Mouse (Mus musculus) cerebellum, adult (tissue): Measurements from ENCODE around the gene Lim2.
"Not testable (repeated sequence)": the region's sequence is repeated elsewhere in the genome, so short reads cannot be mapped to it uniquely, and the experiment has no call there.

ENCODE experiments used
- ATAC-seq: cut with Nextera tagmentation; 2 replicates; pipeline ENCODE4 v1.9.2; 2017; ENCODE audit warnings: mild to moderate bottlenecking, moderate library complexity, mixed read lengths; ENCODE audit not compliant: insufficient number of reproducible peaks, low FRiP score, low TSS enrichment

Gene Lim2

DNA sequence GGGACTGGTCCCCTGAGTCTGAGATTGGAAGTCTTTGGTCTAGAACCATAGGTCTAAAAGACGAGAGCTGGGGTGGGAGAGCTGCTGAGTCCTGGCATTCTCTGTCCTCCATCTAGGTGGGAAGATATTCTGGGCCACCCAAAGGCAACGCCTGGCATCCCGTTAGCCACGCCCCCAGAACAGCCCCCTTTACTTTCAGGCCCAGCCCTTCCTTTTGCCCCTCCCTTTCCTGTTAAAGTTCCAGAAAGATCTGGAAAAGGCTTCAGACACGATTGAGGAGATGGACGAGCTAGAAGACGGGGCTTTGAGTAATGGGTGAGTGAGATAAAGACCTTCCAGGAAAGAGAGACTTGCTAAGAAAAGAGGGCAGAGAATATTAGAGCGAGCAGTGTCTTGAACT is at the start of gene Lim2:
TSS of gene Lim2 (plus strand) at position 265 of the 400 bp plus-strand sequence.
- no peak for ATAC-seq

DNA sequence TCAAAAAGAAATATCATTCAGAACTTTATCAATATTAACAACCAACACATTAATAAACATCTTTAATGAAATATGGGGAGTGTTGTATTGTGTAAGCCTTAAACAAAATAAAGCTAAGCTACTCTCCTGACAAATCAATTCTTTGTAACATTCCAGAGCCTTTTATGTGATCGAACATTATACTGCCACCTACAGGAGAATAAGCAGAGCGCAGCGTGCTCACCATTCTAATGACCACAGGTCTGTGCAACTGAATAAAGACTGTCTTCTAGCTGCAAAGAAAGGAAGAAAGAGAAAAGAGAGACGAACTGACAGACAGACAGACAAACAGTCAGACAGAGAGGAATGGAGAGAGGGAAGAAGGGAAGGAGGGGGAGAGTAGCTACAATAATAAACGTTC is 49.2 kb upstream of the Lim2 start:
- no peak for ATAC-seq

DNA sequence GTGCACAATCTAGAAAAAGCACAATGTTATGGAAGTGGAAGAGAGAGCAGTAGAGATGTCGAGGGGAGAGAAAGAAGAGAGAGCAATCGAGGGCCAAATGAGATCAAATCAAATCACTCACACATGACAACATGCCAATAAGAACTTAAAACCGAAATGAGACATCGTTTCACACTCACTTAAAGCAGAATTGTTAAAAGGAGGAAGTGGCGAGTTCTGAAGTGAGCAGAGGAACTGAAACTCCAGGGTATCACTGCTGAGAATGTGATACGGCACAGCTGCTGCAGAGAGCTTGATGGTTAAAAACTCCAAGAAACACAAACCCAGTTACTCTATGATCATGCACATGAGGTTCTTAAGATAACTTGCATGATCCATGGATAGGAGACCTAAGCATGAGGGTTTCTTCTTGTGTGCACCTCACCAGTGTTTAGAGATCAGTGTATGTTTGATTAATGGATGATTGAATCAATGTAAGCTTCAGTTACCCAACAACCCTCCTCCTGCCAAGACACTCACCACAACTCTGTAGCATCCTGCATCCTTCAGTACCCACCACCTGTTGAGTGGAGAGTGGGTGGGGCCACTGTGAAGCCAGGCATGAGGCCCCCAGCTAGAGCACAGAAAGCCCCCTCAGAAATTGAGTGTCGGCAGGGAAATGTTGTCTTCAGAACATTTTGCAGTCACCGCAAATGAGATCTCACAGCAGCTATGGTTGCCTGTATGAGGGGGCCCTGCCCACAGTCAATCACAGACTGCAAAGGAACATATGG is 34.9 kb upstream of the Lim2 start:
- ATAC-seq, result no peak

GRCm38 (mm10) chr7:43399501-43399900 is 28.0 kb upstream of the Lim2 start:
- ATAC-seq, result no peak

GRCm38 (mm10) chr7:43402718-43403117 is 24.8 kb upstream of the Lim2 start:
- ATAC-seq, result no peak

DNA sequence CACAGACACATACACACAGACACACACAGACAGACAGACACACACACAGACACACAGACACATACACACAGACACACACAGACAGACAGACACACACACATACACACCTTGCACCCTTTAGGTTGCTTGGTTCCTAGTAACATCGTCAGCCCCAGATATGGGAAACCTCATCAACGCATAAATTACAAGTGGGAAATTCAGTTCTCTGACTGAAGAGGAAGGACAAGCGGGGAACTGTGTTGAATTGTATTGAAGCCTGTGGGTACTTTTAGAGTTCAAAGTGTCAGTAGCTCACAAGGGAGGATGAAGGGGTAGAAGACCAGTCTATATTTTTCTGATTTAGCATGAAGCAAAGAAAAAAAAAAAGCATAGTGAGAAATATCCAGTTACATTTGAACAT is 19.9 kb upstream of the Lim2 start:
- ATAC-seq, result no peak

- ATAC-seq, result no peak
These were observed 19.3 kb upstream of the Lim2 start, which contains the start of gene Siglecg for GRCm38 (mm10) chr7:43408131-43408553. Siglecg (plus strand) TSS chr7:43408204.

DNA sequence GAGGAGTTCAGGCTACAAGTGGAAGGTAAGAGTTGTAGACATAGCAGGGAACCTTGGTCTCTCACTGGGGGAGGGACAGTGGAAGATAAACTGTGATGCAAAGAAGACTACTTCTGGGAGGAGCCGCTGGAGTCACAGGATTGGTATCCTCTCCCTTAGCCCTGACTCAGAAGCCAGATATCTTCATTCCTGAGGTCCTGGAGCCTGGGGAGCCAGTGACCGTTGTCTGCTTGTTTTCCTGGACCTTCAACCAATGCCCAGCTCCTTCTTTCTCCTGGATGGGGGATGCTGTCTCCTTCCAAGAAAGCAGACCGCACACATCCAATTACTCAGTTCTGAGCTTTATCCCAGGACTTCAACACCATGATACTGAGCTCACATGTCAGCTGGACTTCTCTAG is 18.4 kb upstream of the Lim2 start:
- ATAC-seq, result no peak

DNA sequence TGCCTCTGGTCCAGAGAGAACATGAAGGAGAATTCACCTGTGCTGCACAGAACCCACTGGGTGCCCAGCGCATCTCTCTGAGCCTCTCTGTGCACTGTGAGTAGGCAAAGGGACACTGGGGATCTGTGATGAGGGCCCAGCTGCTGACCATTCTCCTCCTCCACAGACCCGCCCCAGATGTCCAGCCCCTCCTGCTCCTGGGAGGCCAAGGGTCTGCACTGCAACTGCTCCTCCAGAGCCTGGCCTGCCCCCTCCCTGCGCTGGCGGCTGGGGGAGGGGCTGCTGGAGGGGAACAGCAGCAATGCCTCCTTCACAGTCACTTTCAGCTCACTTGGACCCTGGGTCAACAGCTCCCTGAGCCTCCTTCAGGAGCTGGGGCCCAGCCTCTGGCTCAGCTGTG is 15.7 kb upstream of the Lim2 start:
- not testable (repeated sequence) for ATAC-seq

DNA sequence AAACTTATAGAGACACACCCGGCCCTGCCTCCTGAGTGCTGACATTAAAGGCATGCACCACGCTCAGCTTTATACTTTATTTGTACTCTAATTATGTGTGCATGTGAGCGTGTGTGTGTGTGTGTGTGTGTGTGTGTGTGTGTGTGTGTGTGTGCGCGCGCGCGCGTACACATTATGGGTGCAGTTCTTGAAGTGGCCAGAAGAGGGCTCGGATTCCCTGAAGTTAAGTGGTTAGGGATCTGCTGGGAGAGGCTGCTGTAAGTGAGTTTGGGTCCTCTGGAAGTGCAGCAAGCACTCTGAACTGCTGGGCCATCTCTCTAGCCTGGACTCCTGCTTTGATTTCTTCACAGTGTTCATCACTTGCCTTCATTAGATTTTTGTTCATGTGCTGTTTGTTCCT is 10.2 kb upstream of the Lim2 start:
- no peak for ATAC-seq

DNA sequence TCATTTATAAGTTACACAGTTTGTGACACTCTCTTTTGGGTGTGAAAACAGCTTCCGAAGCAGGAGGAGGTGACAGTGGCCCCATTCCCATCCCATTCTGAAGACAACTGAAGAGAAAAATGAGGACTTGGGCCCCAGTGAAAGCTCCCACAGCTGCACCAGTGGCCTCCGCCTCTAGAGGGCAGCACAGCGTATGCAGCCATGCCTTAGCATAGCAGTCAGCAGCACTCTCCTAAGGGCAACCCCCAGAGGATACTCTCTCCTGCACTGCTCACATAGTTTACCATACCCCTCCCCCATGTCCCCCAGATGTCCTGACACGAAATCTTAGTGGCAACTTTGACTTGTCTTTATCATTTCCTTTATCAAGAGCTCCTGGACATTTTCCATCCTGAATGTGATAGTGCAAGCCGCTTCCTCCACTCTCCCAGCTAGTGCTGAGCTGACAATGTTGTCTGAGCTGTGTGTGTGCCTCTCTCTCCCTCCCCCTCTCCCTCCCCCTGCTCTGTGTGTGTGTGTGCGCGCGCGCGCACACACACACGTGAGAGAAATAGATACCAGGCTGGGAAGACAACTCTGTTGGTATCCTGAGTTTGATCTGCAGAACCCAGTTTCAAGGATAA is 4.4 kb upstream of the Lim2 start:
- ATAC-seq, result peak; percentile 93

DNA sequence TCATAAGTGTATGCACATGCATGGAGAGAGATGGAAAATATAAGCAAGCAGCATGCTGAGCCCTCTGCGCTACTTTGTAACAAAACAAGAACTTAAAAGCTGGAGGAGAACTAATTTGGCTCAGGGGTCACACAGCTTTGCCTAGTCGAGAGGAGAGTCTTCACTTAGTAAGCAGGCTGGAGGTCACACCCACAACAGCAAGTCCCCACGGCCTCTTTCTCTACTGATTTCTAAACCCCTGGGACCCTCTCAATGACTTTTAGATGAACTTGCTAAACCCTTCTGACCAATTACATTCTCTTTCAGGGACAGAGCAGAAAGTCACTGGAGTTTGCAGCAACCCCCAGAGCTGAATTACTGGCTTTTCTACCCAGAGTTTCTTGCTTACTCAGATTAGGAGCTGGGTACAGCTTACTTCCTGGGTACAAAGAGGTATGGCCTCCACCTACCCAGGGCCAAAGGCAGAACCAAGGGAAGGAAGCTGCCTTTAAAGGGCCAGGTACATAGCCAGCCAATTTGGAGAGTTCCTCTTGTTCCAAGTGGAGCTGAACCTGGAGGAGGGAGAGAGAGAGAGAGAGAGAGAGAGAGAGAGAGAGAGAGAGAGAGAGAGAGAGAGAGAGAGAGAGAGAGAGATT is 3.4 kb upstream of the Lim2 start:
- no peak for ATAC-seq

- no peak for ATAC-seq
These were observed 2.0 kb downstream of the Lim2 start for GRCm38 (mm10) chr7:43429500-43429899.

GRCm38 (mm10) chr7:43432891-43433290 is 5.4 kb downstream of the Lim2 start:
- ATAC-seq, result no peak

DNA sequence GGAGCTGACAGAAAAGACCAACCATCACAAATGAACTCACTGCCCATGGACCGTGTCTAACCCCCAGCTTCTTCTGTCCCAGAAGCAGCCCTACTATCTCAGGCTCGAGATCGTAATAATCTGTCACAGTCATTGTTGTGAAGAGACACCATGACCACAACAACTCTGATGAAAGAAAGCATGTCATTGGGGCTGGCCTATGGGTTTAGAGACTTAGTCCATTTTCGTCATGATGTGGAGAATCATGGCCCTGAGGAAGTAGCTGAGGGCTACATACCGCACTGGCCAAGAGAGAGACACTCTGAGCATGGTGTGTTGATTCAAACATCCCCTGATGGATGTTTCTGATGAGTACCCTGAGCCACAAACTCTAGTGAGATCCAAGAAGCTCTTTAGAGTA is 7.2 kb downstream of the Lim2 start:
- no peak for ATAC-seq

DNA sequence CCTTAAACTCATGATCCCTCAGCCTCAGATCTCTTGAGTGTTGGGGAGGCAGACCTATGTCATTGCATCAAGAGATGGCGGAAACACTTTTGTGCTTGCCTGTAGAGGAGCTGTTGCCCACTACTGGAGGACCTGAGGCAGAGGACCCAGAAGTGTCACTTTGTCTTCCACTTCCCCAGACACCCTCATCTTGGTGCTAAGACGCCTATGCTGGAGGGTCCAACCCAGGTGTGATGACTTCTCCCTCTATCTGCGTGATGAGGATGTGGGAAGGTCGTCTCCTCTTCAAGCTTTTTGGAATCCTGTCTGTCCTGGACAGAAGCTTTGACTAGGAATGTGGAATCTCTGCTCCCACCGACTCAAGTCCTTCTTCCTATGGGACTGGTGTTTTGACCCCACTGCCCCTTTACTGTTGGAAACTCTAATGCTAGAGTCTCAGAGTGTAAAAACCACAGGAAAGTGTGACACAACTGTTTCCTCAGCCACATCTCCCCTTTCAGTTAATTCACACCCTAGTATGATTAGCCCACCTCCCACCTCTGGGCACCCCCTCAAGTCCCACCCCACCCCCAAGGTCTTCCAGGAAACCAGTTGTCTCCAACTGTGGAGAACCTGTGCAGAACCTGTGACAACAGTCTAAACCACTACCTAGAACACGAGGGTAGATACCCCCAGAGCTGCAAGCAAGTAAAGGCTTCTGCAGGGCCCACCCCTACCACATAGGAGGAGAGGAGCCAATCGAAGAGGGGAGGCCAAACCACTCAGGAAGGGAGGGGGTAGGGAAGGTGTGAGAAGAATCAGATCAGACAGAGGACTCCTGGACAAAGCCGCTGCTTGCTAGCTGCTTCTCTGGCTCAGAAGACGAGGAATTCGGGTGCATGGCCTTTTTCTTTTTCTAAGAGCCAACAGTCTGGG is 9.1 kb downstream of the Lim2 start, which contains the start of gene Nkg7:
TSS of gene Nkg7 (plus strand) at position 733 of the 915 bp plus-strand sequence.
- no peak for ATAC-seq

DNA sequence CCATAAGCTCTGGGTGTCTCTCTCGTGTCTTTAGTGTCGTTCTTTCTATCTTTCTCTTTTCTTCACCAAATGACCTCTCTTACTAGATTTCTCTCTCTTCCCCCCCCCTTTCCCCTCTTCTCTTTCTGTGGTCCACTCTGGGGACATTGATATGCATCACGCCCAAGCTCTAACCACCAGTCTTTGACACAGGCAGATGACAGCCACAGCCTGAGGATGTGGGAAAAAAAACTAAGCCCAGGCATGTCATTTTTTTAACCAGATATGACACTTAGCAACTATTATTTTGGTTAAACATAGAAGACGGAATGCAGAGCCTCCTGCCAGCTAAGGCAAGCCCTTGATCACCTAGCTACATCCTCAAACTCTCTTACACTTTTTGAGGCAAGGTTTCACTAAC is 11.1 kb downstream of the Lim2 start:
- ATAC-seq, result no peak

DNA sequence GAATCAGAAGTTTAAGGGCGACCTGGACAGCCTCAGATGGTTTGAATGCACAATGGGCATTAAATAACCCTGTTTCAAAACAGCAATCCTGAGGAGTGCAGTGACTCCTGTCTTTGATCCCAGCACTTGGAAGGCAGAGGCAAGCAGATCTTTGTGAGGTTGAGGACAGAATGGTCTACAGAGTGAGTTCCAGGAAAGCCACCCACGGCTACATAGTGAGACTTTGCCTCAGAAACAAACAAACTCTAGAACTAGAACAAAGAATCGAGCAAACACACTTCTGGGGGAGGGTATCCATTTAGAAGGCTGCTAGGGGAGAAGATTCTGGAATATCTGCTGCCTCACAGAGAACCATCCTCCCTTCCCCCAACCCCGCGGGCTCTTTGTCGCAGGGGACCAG is 13.0 kb downstream of the Lim2 start, which contains the start of gene Cldnd2:
TSS of gene Cldnd2 (plus strand) at position 301 of the 400 bp plus-strand sequence.
- no peak for ATAC-seq

DNA sequence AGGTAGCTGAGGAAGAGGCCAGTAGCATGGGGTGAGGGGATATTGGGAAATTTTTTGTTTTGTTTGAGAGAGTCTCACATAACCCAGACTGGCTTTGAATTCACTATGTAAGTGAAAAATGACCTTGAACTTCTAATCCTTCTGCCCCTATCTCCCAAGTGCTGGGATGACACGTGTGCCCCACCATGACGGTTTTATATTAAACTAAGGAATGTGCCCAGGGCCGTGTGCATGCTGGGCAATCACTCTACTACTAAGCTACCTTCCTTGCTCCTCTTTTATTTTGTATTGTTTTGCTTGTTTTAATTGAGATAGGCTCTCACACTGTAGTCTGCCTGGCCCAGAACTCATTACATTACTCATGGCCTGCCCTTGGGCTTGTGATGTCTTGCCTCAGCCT is 13.6 kb downstream of the Lim2 start:
- ATAC-seq, result no peak

DNA sequence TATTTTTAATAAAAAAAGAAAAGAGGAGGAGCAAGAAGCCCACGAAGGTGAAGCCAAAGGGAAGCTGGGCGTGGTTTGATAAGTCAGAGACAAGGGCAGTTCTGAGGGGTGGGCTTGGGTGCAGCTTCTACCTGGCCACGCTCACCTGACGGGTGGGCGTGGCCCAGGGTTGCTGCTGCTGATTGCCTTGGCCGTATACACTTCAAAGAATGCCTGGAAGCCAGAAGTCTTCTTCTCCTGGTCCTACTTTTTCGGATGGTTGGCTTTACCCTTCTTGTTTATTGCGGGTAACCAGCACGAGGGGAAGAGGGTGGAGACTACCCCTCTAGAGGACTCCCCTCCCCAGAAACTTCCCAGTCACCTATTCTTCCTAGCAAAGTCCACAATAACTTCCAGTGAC is 15.2 kb downstream of the Lim2 start:
- no peak for ATAC-seq
